Mouse (Mus musculus): ENCODE data around the gene Swsap1. TPM values are rescaled to one million over a fixed set of nuclear protein-coding genes. Genes with fewer than 3 reads are reported as not detected.

The Swsap1 gene
- polyA plus RNA-seq (2015; fragmentation: Nextera tagmentation; extraction: Ambion mirVana) = 5.9 and 6.5 TPM in 2 replicates

GRCm38 (mm10) chr9:21955570-21956281 is at the start of gene Swsap1:
Gene Swsap1 (plus strand): TSS chr9:21955755.
- Histone ChIP-seq H3K4me2 (ENCODE audit: low read depth, low read length) (peak within 1 kb of the TSS; percentile 75), H3K9ac (ENCODE audit: low read depth, low read length) (peak within 1 kb of the TSS; percentile 91), H3K4me1 (ENCODE audit: control insufficient read depth, insufficient read depth, low read length) (peaks cover 6% of the 10 kb centered on the region; the same call in 1 of the 2 replicates), H3K9me3 (ENCODE audit: control insufficient read depth, low read length) (no peaks in the 10 kb centered on the region), H3K4me3 (ENCODE audit: low read length) (peak within 1 kb of the TSS; percentile 78), H3K36me3 (ENCODE audit: control insufficient read depth, insufficient read depth, low read length) (no peaks in the 10 kb centered on the region), H3K27ac (ENCODE audit: low read length) (peak within 1 kb of the TSS; percentile 94), H3K27me3 (replicated peaks; ENCODE audit: control insufficient read depth, insufficient read depth, low read length) (peaks cover 14% of the 10 kb centered on the region)
- ATAC-seq = peak; percentile 99
- under 1% methylated on average over 54 of the region's 54 CpGs for WGBS

DNA sequence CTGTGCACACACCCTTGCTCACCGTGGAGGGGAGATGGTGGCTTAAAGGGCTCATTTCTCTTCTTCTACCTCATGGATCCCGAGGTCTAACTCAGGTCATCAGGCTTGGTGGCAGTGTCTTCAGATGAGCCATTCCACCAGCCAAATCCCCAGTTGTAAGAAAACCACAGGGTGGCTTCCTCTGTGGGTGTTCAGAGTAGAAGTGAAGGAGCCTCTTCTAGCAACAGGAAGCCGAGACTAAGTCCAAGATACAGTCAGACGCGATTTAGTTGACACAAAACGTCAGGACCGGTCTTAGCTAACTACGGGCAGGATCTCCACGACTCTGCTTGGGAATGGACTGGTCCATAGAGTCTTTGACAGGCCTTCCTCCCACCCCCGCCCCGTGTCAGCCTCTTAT is 47.3 kb upstream of the Swsap1 start:
- no peak overlapping the region for H3K27ac ChIP-seq (ENCODE audit: low read length)
- no peak for ATAC-seq
- H3K4me3 ChIP-seq (ENCODE audit: low read length) = no peak overlapping the region
- no peak overlapping the region for H3K9ac ChIP-seq (ENCODE audit: low read depth, low read length)
- H3K36me3 ChIP-seq (ENCODE audit: control insufficient read depth, insufficient read depth, low read length) = 0 out of 2 replicates have a peak, but pooled peaks cover 2% of the 10 kb centered on the region
- H3K27me3 ChIP-seq (replicated peaks; ENCODE audit: control insufficient read depth, insufficient read depth, low read length) = no peaks in the 10 kb centered on the region
- H3K9me3 ChIP-seq (ENCODE audit: control insufficient read depth, low read length) = no peaks in the 10 kb centered on the region
- H3K4me1 ChIP-seq (ENCODE audit: control insufficient read depth, insufficient read depth, low read length) = no peaks in the 10 kb centered on the region
- H3K4me2 ChIP-seq (ENCODE audit: low read depth, low read length) = no peak overlapping the region
- WGBS = 73% methylated on average over 11 of the region's 11 CpGs

DNA sequence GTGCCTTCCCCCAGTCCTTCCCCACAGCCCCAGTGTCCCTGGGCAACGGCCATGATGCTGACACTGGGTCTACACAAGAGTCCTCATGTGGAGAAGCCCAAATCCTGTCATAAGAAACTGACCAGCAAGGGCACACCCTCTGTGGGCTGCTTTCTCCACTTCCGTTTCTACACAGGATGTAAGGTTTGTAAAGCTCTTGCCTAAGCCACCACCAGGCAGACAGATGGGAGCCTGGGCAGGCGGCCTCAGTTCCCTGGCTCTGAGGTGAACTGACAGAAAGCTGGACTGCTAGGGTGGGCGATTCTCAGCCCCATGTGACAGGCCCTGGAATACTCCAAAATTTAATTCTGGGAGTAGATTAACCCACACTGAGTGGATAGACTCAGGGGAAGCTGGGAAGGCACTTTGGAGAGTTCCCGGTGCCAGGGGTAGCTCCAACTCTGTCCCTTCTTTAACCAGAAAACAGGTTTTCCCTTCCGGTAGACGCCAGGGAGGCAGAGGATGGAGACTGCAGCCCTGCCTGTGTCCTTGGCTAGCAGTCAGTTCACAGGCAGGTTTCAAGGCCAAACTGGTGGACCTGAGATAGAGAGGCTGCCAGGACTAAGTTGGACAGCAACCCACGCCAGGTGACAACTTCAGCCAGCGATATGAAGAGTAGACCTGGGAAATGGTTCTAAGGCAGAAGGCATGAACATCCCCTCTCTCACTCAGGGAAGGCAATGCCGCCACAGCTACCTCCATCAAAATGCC is 45.9 kb upstream of the Swsap1 start:
- no peaks in the 10 kb centered on the region for H3K4me1 ChIP-seq (ENCODE audit: control insufficient read depth, insufficient read depth, low read length)
- no peak for ATAC-seq
- 78% methylated on average over 10 of the region's 10 CpGs for WGBS
- H3K36me3 ChIP-seq (ENCODE audit: control insufficient read depth, insufficient read depth, low read length) = 0 out of 2 replicates have a peak, but pooled peaks cover 2% of the 10 kb centered on the region
- no peak overlapping the region for H3K4me3 ChIP-seq (ENCODE audit: low read length)
- no peak overlapping the region for H3K9ac ChIP-seq (ENCODE audit: low read depth, low read length)
- H3K9me3 ChIP-seq (ENCODE audit: control insufficient read depth, low read length) = no peaks in the 10 kb centered on the region
- no peak overlapping the region for H3K4me2 ChIP-seq (ENCODE audit: low read depth, low read length)
- H3K27ac ChIP-seq (ENCODE audit: low read length) = no peak overlapping the region
- H3K27me3 ChIP-seq (replicated peaks; ENCODE audit: control insufficient read depth, insufficient read depth, low read length) = no peaks in the 10 kb centered on the region

DNA sequence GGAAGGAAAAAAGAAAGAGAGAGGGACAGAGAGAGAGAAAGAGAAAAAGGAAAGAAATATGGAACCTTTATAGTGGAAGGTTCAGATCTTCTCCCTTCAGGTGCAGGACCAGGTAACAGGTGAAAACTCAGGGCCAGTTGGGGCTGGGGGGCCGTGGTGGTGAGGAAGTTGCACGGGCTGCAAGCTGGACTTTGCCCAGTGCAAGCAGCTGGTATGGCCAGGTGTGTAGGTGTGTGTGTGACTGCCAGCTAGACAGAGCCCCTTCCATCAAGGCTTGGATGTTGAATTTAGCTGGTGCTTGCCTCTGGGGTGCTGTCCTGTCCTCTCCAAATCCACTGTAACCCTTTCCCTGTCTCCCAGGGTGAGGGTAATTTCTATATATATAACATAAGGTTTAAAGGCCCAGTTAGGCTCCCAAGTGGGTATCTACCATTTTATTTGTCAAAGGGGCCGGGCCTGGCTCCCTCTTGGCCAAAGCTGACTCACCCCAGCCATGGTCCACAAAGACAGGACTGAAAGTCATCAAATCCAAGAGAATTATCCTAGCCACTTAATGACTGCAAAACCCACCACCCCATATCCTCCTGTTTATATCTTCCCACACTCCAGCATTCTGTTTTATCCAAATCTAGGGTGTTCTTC is 38.6 kb upstream of the Swsap1 start:
- H3K36me3 ChIP-seq (ENCODE audit: control insufficient read depth, insufficient read depth, low read length) = 0 out of 2 replicates have a peak, but pooled peaks cover 2% of the 10 kb centered on the region
- H3K9me3 ChIP-seq (ENCODE audit: control insufficient read depth, low read length) = no peaks in the 10 kb centered on the region
- peak overlapping the region; percentile 77 for H3K27ac ChIP-seq (ENCODE audit: low read length)
- peak overlapping the region; percentile 97 for H3K4me2 ChIP-seq (ENCODE audit: low read depth, low read length)
- H3K4me1 ChIP-seq (ENCODE audit: control insufficient read depth, insufficient read depth, low read length) = peaks cover 9% of the 10 kb centered on the region; the same call in 1 of the 2 replicates
- ATAC-seq = peak; percentile 51
- no peaks in the 10 kb centered on the region for H3K27me3 ChIP-seq (replicated peaks; ENCODE audit: control insufficient read depth, insufficient read depth, low read length)
- WGBS = 45% methylated on average over 3 of the region's 3 CpGs
- peak overlapping the region; percentile 81 for H3K4me3 ChIP-seq (ENCODE audit: low read length)
- H3K9ac ChIP-seq (ENCODE audit: low read depth, low read length) = peak overlapping the region; percentile 81

- Histone ChIP-seq H3K36me3 (ENCODE audit: control insufficient read depth, insufficient read depth, low read length) (0 out of 2 replicates have a peak, but pooled peaks cover 2% of the 10 kb centered on the region), H3K27ac (ENCODE audit: low read length) (peak overlapping the region; percentile 77), H3K9me3 (ENCODE audit: control insufficient read depth, low read length) (no peaks in the 10 kb centered on the region), H3K27me3 (replicated peaks; ENCODE audit: control insufficient read depth, insufficient read depth, low read length) (no peaks in the 10 kb centered on the region), H3K4me3 (ENCODE audit: low read length) (peak overlapping the region; percentile 81), H3K9ac (ENCODE audit: low read depth, low read length) (peak overlapping the region; percentile 81), H3K4me1 (ENCODE audit: control insufficient read depth, insufficient read depth, low read length) (peaks cover 9% of the 10 kb centered on the region; the same call in 1 of the 2 replicates), H3K4me2 (ENCODE audit: low read depth, low read length) (peak overlapping the region; percentile 97)
- 2% methylated on average over 35 of the region's 35 CpGs for WGBS
- peak; percentile 58 for ATAC-seq
Measured at GRCm38 (mm10) chr9:21917493-21918034, 38.0 kb upstream of the Swsap1 start.

- peak within 1 kb of the TSS; percentile 77 for H3K27ac ChIP-seq (ENCODE audit: low read length)
- WGBS = under 1% methylated on average over 35 of the region's 36 CpGs
Measured at GRCm38 (mm10) chr9:21918035-21918592, 37.4 kb upstream of the Swsap1 start, which contains the start of gene Rab3d. Gene Rab3d (minus strand): TSS chr9:21918192.

DNA sequence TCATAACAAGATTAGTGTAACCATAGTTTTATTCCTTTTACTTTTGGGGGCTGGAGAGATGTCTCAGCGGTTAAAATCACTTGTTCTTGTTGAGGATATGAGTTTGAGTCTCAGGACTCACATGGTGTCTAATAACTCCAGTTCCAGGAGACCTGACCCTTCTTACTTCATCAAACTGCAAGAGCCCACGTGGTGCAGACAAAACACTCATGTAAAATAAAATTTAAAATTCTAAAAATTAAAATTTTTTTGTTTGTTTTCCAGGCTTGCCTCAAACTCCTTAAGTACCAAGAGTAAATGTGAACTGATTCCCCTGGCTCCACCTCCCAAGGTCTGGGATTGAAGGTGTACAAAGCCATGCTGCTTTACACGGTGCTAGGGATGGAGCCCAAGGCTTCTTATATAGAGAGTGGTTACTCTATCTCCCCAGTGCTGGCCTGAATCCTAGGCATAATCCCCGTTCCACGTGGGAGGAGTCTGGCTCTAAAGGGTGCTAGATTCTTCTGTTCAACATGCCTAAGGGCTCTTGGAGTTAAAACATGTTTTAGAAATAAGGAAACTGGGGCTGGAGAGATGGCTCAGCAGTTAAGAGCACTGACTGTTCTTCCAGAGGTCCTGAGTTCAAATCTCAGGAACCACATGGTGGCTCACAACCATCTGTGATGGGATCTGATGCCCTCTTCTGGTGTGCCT is 36.7 kb upstream of the Swsap1 start:
- Histone ChIP-seq H3K4me1 (ENCODE audit: control insufficient read depth, insufficient read depth, low read length) (peaks cover 9% of the 10 kb centered on the region; the same call in 1 of the 2 replicates), H3K27ac (ENCODE audit: low read length) (no peak overlapping the region), H3K36me3 (ENCODE audit: control insufficient read depth, insufficient read depth, low read length) (no peaks in the 10 kb centered on the region)

More at GRCm38 (mm10) chr9:21918035-21918592, 37.4 kb upstream of the Swsap1 start, which contains the start of gene Rab3d:
- peak; percentile 95 for ATAC-seq
- Histone ChIP-seq H3K4me3 (ENCODE audit: low read length) (peak within 1 kb of the TSS; percentile 81), H3K36me3 (ENCODE audit: control insufficient read depth, insufficient read depth, low read length) (no peaks in the 10 kb centered on the region), H3K9ac (ENCODE audit: low read depth, low read length) (peak within 1 kb of the TSS; percentile 81), H3K9me3 (ENCODE audit: control insufficient read depth, low read length) (no peaks in the 10 kb centered on the region), H3K4me2 (ENCODE audit: low read depth, low read length) (peak within 1 kb of the TSS; percentile 97), H3K4me1 (ENCODE audit: control insufficient read depth, insufficient read depth, low read length) (peaks cover 9% of the 10 kb centered on the region; the same call in 1 of the 2 replicates), H3K27me3 (replicated peaks; ENCODE audit: control insufficient read depth, insufficient read depth, low read length) (no peaks in the 10 kb centered on the region)

GRCm38 (mm10) chr9:21923036-21923435 is 32.5 kb upstream of the Swsap1 start:
- Histone ChIP-seq H3K27me3 (replicated peaks; ENCODE audit: control insufficient read depth, insufficient read depth, low read length) (no peaks in the 10 kb centered on the region), H3K9me3 (ENCODE audit: control insufficient read depth, low read length) (no peaks in the 10 kb centered on the region), H3K27ac (ENCODE audit: low read length) (no peak overlapping the region), H3K36me3 (ENCODE audit: control insufficient read depth, insufficient read depth, low read length) (peaks cover 3% of the 10 kb centered on the region; the same call in 1 of the 2 replicates), H3K4me3 (ENCODE audit: low read length) (no peak overlapping the region), H3K4me2 (ENCODE audit: low read depth, low read length) (no peak overlapping the region), H3K9ac (ENCODE audit: low read depth, low read length) (no peak overlapping the region), H3K4me1 (ENCODE audit: control insufficient read depth, insufficient read depth, low read length) (peaks cover 8% of the 10 kb centered on the region)
- ATAC-seq = no peak
- WGBS = 94% methylated on average over 4 of the region's 4 CpGs

More for the DNA sequence above, 36.7 kb upstream of the Swsap1 start:
- H3K4me3 ChIP-seq (ENCODE audit: low read length) = peak overlapping the region; percentile 81
- H3K9me3 ChIP-seq (ENCODE audit: control insufficient read depth, low read length) = no peaks in the 10 kb centered on the region
- H3K9ac ChIP-seq (ENCODE audit: low read depth, low read length) = no peak overlapping the region
- peak overlapping the region; percentile 97 for H3K4me2 ChIP-seq (ENCODE audit: low read depth, low read length)
- ATAC-seq = no peak
- 20% methylated on average over 5 of the region's 5 CpGs for WGBS
- H3K27me3 ChIP-seq (replicated peaks; ENCODE audit: control insufficient read depth, insufficient read depth, low read length) = no peaks in the 10 kb centered on the region
